Mouse (Mus musculus) hindbrain, embryonic 13.5 days (tissue): ENCODE measurements at regions not wholly inside any gene's neighbourhood (a gene's known extent, or its start where the extent isn't known, plus 50 kb on each side); places are given as distances from the start of the nearest gene placed in this dataset.

Experiments used
- ATAC-seq: fragments of 200-750 bp; cut with Nextera tagmentation; 2 replicates; pipeline ENCODE4 v1.8.0; 2017; ENCODE audit warnings: moderate TSS enrichment; ENCODE audit not compliant: low FRiP score
- H3K27ac ChIP-seq: fragments of 300-500 bp; sonication (generic); 2 replicates; pipeline ENCODE4 v1.5.1; 2015; ENCODE audit warnings: inconsistent platforms, mild to moderate bottlenecking, moderate library complexity
- H3K27me3 ChIP-seq: fragments of 300-500 bp; sonication (generic); 2 replicates; pipeline ENCODE4 v1.6.1; 2015; ENCODE audit warnings: mild to moderate bottlenecking, inconsistent platforms
- H3K36me3 ChIP-seq: fragments of 300-500 bp; sonication (generic); 2 replicates; pipeline ENCODE4 v1.6.1; 2015; ENCODE audit warnings: mild to moderate bottlenecking, inconsistent platforms
- H3K4me1 ChIP-seq: fragments of 300-500 bp; sonication (generic); replicated peaks from 2 replicates; pipeline ENCODE4 v1.6.1; 2015; ENCODE audit warnings: inconsistent platforms
- H3K4me2 ChIP-seq: fragments of 300-500 bp; sonication (generic); 2 replicates; pipeline ENCODE4 v1.6.1; 2015; ENCODE audit warnings: inconsistent platforms, mild to moderate bottlenecking, moderate library complexity
- H3K4me3 ChIP-seq: fragments of 300-500 bp; sonication (generic); 2 replicates; pipeline ENCODE4 v1.5.1; 2015; ENCODE audit warnings: mild to moderate bottlenecking, inconsistent platforms
- H3K9ac ChIP-seq: fragments of 300-500 bp; sonication (generic); 2 replicates; pipeline ENCODE4 v1.6.1; 2015; ENCODE audit warnings: mild to moderate bottlenecking, inconsistent platforms
- H3K9me3 ChIP-seq: fragments of 300-500 bp; sonication (generic); 2 replicates; pipeline ENCODE4 v1.6.1; 2016; ENCODE audit warnings: inconsistent platforms
- WGBS: fragments of 180-500 bp; shearing (Covaris S2); methylation state at CpG from one replicate; pipeline ENCODE4 v1.1.7; 2015; 5-methylcytosine and 5-hydroxymethylcytosine counted together

- 86% methylated on average over 8 of the region's 8 CpGs for WGBS
- ATAC-seq = no peak
- H3K4me3 ChIP-seq = no peak overlapping the region
- H3K9me3 ChIP-seq = no peaks in the 10 kb centered on the region
- H3K9ac ChIP-seq = no peak overlapping the region
- no peak overlapping the region for H3K4me2 ChIP-seq
- no peaks in the 10 kb centered on the region for H3K36me3 ChIP-seq
- H3K27ac ChIP-seq = no peak overlapping the region
- H3K27me3 ChIP-seq = peaks cover 9% of the 10 kb centered on the region
- no peaks in the 10 kb centered on the region for H3K4me1 ChIP-seq
These were observed 102.7 kb upstream of the Foxn2 start for GRCm38 (mm10) chr17:88337649-88338404.

- no peak overlapping the region for H3K4me2 ChIP-seq
- WGBS = 58% methylated on average over 5 of the region's 5 CpGs
- H3K27ac ChIP-seq = no peak overlapping the region
- no peak overlapping the region for H3K9ac ChIP-seq
- ATAC-seq = no peak
- H3K36me3 ChIP-seq = no peaks in the 10 kb centered on the region
- no peaks in the 10 kb centered on the region for H3K4me1 ChIP-seq
- H3K4me3 ChIP-seq = no peak overlapping the region
- H3K27me3 ChIP-seq = no peaks in the 10 kb centered on the region
- no peaks in the 10 kb centered on the region for H3K9me3 ChIP-seq
These were observed 99.4 kb upstream of the Foxn2 start for GRCm38 (mm10) chr17:88341141-88341540.

GRCm38 (mm10) chr17:88341599-88341998 lies 98.9 kb upstream of the Foxn2 start:
- H3K9me3 ChIP-seq = no peaks in the 10 kb centered on the region
- WGBS = 80% methylated on average over 5 of the region's 5 CpGs

GRCm38 (mm10) chr17:88343091-88343783 lies 97.3 kb upstream of the Foxn2 start:
- Histone ChIP-seq H3K27me3 (no peaks in the 10 kb centered on the region), H3K9me3 (no peaks in the 10 kb centered on the region), H3K4me2 (no peak overlapping the region), H3K4me1 (no peaks in the 10 kb centered on the region), H3K4me3 (no peak overlapping the region), H3K36me3 (no peaks in the 10 kb centered on the region), H3K9ac (no peak overlapping the region), H3K27ac (no peak overlapping the region)
- no peak for ATAC-seq
- 83% methylated on average over 17 of the region's 17 CpGs for WGBS

More at GRCm38 (mm10) chr17:88341599-88341998, 98.9 kb upstream of the Foxn2 start:
- Histone ChIP-seq H3K4me2 (no peak overlapping the region), H3K4me1 (no peaks in the 10 kb centered on the region), H3K27me3 (no peaks in the 10 kb centered on the region), H3K9ac (no peak overlapping the region), H3K4me3 (no peak overlapping the region), H3K27ac (no peak overlapping the region), H3K36me3 (no peaks in the 10 kb centered on the region)
- ATAC-seq = no peak

GRCm38 (mm10) chr17:88345433-88345832 lies 95.1 kb upstream of the Foxn2 start:
- H3K36me3 ChIP-seq = no peaks in the 10 kb centered on the region
- no peak overlapping the region for H3K4me2 ChIP-seq
- no peak overlapping the region for H3K4me3 ChIP-seq
- 81% methylated on average over 9 of the region's 9 CpGs for WGBS
- no peak overlapping the region for H3K27ac ChIP-seq
- H3K9ac ChIP-seq = no peak overlapping the region
- H3K27me3 ChIP-seq = no peaks in the 10 kb centered on the region
- H3K9me3 ChIP-seq = no peaks in the 10 kb centered on the region
- no peak for ATAC-seq
- H3K4me1 ChIP-seq = no peaks in the 10 kb centered on the region

- Histone ChIP-seq H3K9me3 (no peaks in the 10 kb centered on the region), H3K9ac (no peak overlapping the region), H3K4me1 (no peaks in the 10 kb centered on the region), H3K27me3 (no peaks in the 10 kb centered on the region), H3K36me3 (no peaks in the 10 kb centered on the region), H3K27ac (no peak overlapping the region), H3K4me2 (no peak overlapping the region), H3K4me3 (no peak overlapping the region)
- WGBS = 54% methylated on average over 3 of the region's 3 CpGs
- no peak for ATAC-seq
These were observed 93.6 kb upstream of the Foxn2 start for GRCm38 (mm10) chr17:88346896-88347295.

GRCm38 (mm10) chr17:88349825-88350460 lies 90.6 kb upstream of the Foxn2 start:
- no peak for ATAC-seq
- Histone ChIP-seq H3K27ac (no peak overlapping the region), H3K27me3 (no peaks in the 10 kb centered on the region), H3K9ac (no peak overlapping the region), H3K4me3 (no peak overlapping the region), H3K4me1 (no peaks in the 10 kb centered on the region), H3K4me2 (no peak overlapping the region), H3K9me3 (no peaks in the 10 kb centered on the region), H3K36me3 (no peaks in the 10 kb centered on the region)
- 67% methylated on average over 5 of the region's 5 CpGs for WGBS

- Histone ChIP-seq H3K4me2 (no peak overlapping the region), H3K9ac (no peak overlapping the region), H3K36me3 (no peaks in the 10 kb centered on the region), H3K27ac (no peak overlapping the region), H3K4me3 (no peak overlapping the region), H3K9me3 (no peaks in the 10 kb centered on the region), H3K27me3 (no peaks in the 10 kb centered on the region), H3K4me1 (no peaks in the 10 kb centered on the region)
- 71% methylated on average over 5 of the region's 5 CpGs for WGBS
- no peak for ATAC-seq
These were observed 89.5 kb upstream of the Foxn2 start for GRCm38 (mm10) chr17:88350986-88351385.

GRCm38 (mm10) chr17:88352960-88353359 lies 87.6 kb upstream of the Foxn2 start:
- ATAC-seq = no peak
- H3K4me1 ChIP-seq = no peaks in the 10 kb centered on the region
- H3K9ac ChIP-seq = no peak overlapping the region
- no peak overlapping the region for H3K4me2 ChIP-seq
- no peak overlapping the region for H3K27ac ChIP-seq
- no peaks in the 10 kb centered on the region for H3K9me3 ChIP-seq
- H3K27me3 ChIP-seq = no peaks in the 10 kb centered on the region
- no peak overlapping the region for H3K4me3 ChIP-seq
- H3K36me3 ChIP-seq = no peaks in the 10 kb centered on the region

- Histone ChIP-seq H3K36me3 (no peaks in the 10 kb centered on the region), H3K9ac (no peak overlapping the region), H3K27me3 (no peaks in the 10 kb centered on the region), H3K4me2 (no peak overlapping the region), H3K27ac (no peak overlapping the region), H3K4me1 (no peaks in the 10 kb centered on the region), H3K4me3 (no peak overlapping the region), H3K9me3 (no peaks in the 10 kb centered on the region)
- WGBS = 85% methylated on average over 2 of the region's 2 CpGs
- no peak for ATAC-seq
These were observed 79.3 kb upstream of the Foxn2 start for GRCm38 (mm10) chr17:88361161-88361560.

- WGBS = 79% methylated on average over 11 of the region's 11 CpGs
- ATAC-seq = no peak
- Histone ChIP-seq H3K4me3 (no peak overlapping the region), H3K27me3 (no peaks in the 10 kb centered on the region), H3K9me3 (no peaks in the 10 kb centered on the region), H3K27ac (no peak overlapping the region), H3K4me1 (no peaks in the 10 kb centered on the region), H3K4me2 (no peak overlapping the region), H3K36me3 (no peaks in the 10 kb centered on the region), H3K9ac (no peak overlapping the region)
These were observed 78.1 kb upstream of the Foxn2 start for GRCm38 (mm10) chr17:88362404-88362803.

- 81% methylated on average over 5 of the region's 5 CpGs for WGBS
- ATAC-seq = no peak
These were observed 72.6 kb upstream of the Foxn2 start for GRCm38 (mm10) chr17:88367876-88368275.

More at GRCm38 (mm10) chr17:88367876-88368275, 72.6 kb upstream of the Foxn2 start:
- Histone ChIP-seq H3K4me2 (no peak overlapping the region), H3K27me3 (no peaks in the 10 kb centered on the region), H3K36me3 (no peaks in the 10 kb centered on the region), H3K27ac (no peak overlapping the region), H3K4me1 (no peaks in the 10 kb centered on the region), H3K9me3 (no peaks in the 10 kb centered on the region), H3K4me3 (no peak overlapping the region), H3K9ac (no peak overlapping the region)
